Mouse (Mus musculus): Measurements from ENCODE around the gene Hist1h2ag. TPM values are rescaled to one million over a fixed set of nuclear protein-coding genes. Genes with fewer than 3 reads are reported as not detected.
"Not testable (repeated sequence)": the region's sequence is repeated elsewhere in the genome, so short reads cannot be mapped to it uniquely, and the experiment has no call there.

Hist1h2ag gene
- polyA plus RNA-seq, 1 experiment from 2014 or later, result 33.8 TPM

DNA sequence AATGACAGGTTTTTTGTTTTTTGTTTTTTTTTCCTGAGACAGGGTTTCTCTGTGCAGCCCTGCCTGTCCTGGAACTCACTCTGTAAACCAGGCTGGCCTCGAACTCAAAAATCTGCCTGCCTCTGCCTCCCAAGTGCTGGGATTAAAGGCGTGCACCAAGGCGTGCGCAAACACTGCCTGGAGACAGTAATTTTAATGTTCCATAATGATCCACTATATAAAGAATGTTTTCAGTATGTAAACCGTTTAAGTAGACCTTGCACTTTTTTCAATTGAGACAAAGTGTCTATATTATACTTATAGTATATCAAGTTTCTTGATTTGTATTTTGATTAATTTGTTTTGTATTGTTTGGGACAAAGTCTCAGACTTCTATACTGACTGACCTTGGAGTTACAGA is 3.4 kb downstream of the Hist1h2ag start:
- Histone ChIP-seq H3K27ac (no peak overlapping the region), H3K4me1 (replicated peaks; ENCODE audit: insufficient read depth, low read length) (peaks cover 12% of the 10 kb centered on the region; the same call in 1 of the 2 replicates), H3K4me2 (ENCODE audit: low read length) (no peak overlapping the region), H3K36me3 (ENCODE audit: insufficient read depth, low read length) (no peaks in the 10 kb centered on the region), H3K9ac (ENCODE audit: low read depth, low read length) (no peak overlapping the region), H3K4me3 (replicated peaks; ENCODE audit: low read depth, low read length) (no peak overlapping the region), H3K9me3 (replicated peaks; ENCODE audit: low read length) (no peaks in the 10 kb centered on the region), H3K27me3 (ENCODE audit: insufficient read depth, low read length) (no peaks in the 10 kb centered on the region)
- ATAC-seq (replicated peaks; ENCODE audit: low FRiP score, low read depth) (no peak), DNase-seq (ENCODE audit: low spot score) (no peak)
- WGBS, result 73% methylated on average over 5 of the region's 5 CpGs
- TF ChIP-seq CTCF (IDR thresholded peaks at IDR 0.05; ENCODE audit: low read depth), result no peak

DNA sequence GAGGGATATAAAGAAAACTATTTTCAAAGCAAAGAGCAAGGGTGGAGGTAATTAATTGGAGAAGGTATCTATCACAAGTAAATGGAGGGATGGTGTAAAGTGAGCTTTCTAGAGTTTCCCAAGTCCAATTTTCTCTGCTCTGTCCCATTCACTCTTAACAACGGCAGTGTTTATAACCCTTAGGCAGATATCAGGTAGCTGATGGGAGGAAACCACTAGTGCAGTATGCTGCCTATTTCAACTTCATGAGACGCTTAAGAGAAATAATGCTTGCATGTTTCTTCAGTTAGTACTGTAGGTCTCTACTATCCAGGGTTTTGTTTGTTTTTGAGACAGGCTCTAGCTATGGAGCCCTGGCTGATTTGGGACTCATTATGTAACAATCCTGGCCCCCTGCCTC is 5.3 kb downstream of the Hist1h2ag start:
- no peaks in the 10 kb centered on the region for H3K9me3 ChIP-seq (replicated peaks; ENCODE audit: low read length)
- peaks cover 12% of the 10 kb centered on the region; the same call in 1 of the 2 replicates for H3K4me1 ChIP-seq (replicated peaks; ENCODE audit: insufficient read depth, low read length)
- TF ChIP-seq CTCF (IDR thresholded peaks at IDR 0.05; ENCODE audit: low read depth), result no peak
- no peak overlapping the region for H3K27ac ChIP-seq
- no peaks in the 10 kb centered on the region for H3K27me3 ChIP-seq (ENCODE audit: insufficient read depth, low read length)
- H3K4me3 ChIP-seq (replicated peaks; ENCODE audit: low read depth, low read length), result no peak overlapping the region
- ATAC-seq (replicated peaks; ENCODE audit: low FRiP score, low read depth) (no peak), DNase-seq (ENCODE audit: low spot score) (no peak)
- 42% methylated on average over 2 of the region's 2 CpGs for WGBS
- no peaks in the 10 kb centered on the region for H3K36me3 ChIP-seq (ENCODE audit: insufficient read depth, low read length)
- no peak overlapping the region for H3K4me2 ChIP-seq (ENCODE audit: low read length)
- H3K9ac ChIP-seq (ENCODE audit: low read depth, low read length), result no peak overlapping the region

DNA sequence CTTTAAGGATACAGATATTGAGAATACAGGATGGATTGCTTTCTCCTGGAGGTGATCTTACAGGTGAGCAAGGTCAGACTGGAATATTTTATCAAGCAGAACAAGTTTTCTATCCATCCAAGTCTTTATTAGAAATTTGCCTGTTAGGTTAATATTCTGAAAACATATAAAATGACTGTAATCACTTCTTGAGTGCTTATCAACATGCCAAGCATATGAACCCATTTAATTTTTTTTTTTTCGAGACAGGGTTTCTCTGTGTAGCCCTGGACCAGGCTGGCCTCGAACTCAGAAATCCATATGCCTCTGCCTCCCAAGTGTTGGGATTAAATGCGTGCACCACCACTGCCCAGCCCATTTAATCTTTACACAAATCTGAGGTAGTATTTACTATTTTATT is 5.8 kb downstream of the Hist1h2ag start:
- Histone ChIP-seq H3K9me3 (replicated peaks; ENCODE audit: low read length) (no peaks in the 10 kb centered on the region), H3K27me3 (ENCODE audit: insufficient read depth, low read length) (no peaks in the 10 kb centered on the region), H3K9ac (ENCODE audit: low read depth, low read length) (no peak overlapping the region), H3K4me3 (replicated peaks; ENCODE audit: low read depth, low read length) (no peak overlapping the region), H3K27ac (no peak overlapping the region), H3K4me1 (replicated peaks; ENCODE audit: insufficient read depth, low read length) (peaks cover 10% of the 10 kb centered on the region; the same call in 1 of the 2 replicates), H3K4me2 (ENCODE audit: low read length) (peak overlapping the region; percentile 64), H3K36me3 (ENCODE audit: insufficient read depth, low read length) (no peaks in the 10 kb centered on the region)
- WGBS, result 54% methylated on average over 3 of the region's 3 CpGs
- ATAC-seq (replicated peaks; ENCODE audit: low FRiP score, low read depth) (no peak), DNase-seq (ENCODE audit: low spot score) (no peak)
- TF ChIP-seq CTCF (IDR thresholded peaks at IDR 0.05; ENCODE audit: low read depth), result no peak

DNA sequence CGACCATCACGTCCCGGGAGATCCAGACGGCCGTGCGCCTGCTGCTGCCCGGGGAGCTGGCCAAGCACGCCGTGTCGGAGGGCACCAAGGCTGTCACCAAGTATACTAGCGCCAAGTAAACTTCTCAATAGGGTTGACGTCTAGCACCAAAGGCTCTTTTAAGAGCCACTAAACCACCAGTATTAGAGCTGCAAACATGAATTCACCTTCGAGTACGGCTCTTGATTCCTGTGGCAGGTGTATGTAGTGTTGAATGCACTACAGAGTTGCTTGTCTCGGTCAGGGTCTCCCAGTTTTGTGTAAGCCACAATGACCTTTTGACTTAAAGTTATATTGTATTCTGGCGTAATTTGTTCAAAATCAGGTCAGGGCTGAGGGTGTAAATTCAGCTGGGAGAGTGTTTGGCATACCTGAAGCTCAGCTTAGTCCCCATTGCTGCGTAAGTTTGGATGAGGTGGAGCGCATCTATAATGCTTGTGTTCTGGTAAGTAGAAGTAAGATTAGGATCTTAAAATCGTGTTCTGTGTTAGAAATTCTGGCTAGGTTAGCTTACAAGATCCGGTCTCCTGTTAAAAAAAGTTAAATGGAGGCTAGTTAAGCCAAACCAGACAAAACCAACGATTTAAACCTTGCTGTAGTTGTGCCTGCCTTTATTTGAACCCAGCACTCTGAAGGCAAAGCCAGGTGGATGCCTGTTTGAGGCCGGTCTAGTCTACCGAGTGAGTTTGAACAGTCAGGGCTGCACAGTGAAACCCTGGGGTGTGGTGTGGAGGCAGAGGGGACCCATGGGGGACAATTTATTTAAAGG is 6.4 kb downstream of the Hist1h2ag start:
- Histone ChIP-seq H3K4me2 (ENCODE audit: low read length) (peak overlapping the region; percentile 64), H3K9me3 (replicated peaks; ENCODE audit: low read length) (no peaks in the 10 kb centered on the region), H3K9ac (ENCODE audit: low read depth, low read length) (peak overlapping the region; percentile 36; the same call in 1 of the 2 replicates), H3K27me3 (ENCODE audit: insufficient read depth, low read length) (no peaks in the 10 kb centered on the region), H3K36me3 (ENCODE audit: insufficient read depth, low read length) (no peaks in the 10 kb centered on the region), H3K4me3 (replicated peaks; ENCODE audit: low read depth, low read length) (peak overlapping the region; percentile 24; the same call in 1 of the 2 replicates), H3K27ac (peak overlapping the region; percentile 48; the same call in 1 of the 2 replicates), H3K4me1 (replicated peaks; ENCODE audit: insufficient read depth, low read length) (peaks cover 6% of the 10 kb centered on the region; the same call in 1 of the 2 replicates)
- WGBS, result 3% methylated on average over 17 of the region's 23 CpGs
- no peak for TF ChIP-seq CTCF (IDR thresholded peaks at IDR 0.05; ENCODE audit: low read depth)
- no peak for DNase-seq (ENCODE audit: low spot score)
- ATAC-seq (replicated peaks; ENCODE audit: low FRiP score, low read depth), result no peak; the same call in 1 of the 2 replicates

DNA sequence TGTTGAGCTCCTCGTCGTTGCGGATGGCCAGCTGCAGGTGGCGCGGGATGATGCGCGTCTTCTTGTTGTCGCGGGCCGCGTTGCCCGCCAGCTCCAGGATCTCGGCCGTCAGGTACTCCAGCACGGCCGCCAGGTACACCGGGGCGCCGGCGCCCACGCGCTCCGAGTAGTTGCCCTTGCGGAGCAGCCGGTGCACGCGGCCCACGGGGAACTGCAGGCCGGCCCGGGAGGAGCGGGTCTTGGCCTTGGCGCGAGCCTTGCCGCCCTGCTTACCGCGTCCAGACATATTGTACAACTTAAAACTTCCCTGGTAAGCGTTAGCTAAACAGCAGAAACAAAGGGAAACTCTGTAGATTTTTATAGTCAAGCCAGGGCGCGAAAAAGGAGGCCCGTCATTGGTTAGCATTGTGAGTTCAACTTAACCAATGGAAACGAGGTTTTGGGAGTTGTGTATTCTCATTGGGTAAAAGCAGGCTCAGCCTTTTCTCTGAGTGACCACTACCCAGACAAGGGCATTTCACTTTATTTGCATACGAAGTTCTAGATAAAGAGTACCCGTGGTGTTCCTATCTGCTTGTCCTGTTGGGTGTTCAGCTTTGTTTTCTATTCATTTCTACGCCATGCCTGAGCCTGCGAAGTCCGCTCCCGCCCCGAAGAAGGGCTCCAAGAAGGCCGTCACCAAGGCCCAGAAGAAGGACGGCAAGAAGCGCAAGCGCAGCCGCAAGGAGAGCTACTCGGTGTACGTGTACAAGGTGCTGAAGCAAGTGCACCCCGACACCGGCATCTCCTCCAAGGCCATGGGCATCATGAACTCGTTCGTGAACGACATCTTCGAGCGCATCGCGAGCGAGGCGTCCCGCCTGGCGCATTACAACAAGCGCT is 7.2 kb downstream of the Hist1h2ag start, which contains the start of the genes Hist1h2ah and Hist1h2bk:
Gene Hist1h2ah (minus strand): TSS at position 302 of the 882 bp plus-strand sequence.
Gene Hist1h2bk (plus strand): TSS at position 604 of the 882 bp plus-strand sequence.
- H3K27ac ChIP-seq, result peak within 1 kb of the TSS; percentile 75
- H3K4me1 ChIP-seq (replicated peaks; ENCODE audit: insufficient read depth, low read length); H3K36me3 ChIP-seq (ENCODE audit: insufficient read depth, low read length); H3K27me3 ChIP-seq (ENCODE audit: insufficient read depth, low read length); H3K9me3 ChIP-seq (replicated peaks; ENCODE audit: low read length): not testable (repeated sequence)
- DNase-seq (ENCODE audit: low spot score), result peak; percentile 99
- H3K9ac ChIP-seq (ENCODE audit: low read depth, low read length), result peak within 1 kb of the TSS; percentile 36
- peak; percentile 96 for ATAC-seq (replicated peaks; ENCODE audit: low FRiP score, low read depth)
- H3K4me3 ChIP-seq (replicated peaks; ENCODE audit: low read depth, low read length), result peak within 1 kb of the TSS; percentile 37
- peak within 1 kb of the TSS; percentile 64 for H3K4me2 ChIP-seq (ENCODE audit: low read length)
- WGBS, result 0% methylated on average over 22 of the region's 69 CpGs

Data from kidney, postnatal 0 days (tissue).